Mouse (Mus musculus) neural tube, embryonic 11.5 days (tissue): ENCODE results near the gene Pidd1. TPM values are rescaled to one million over a fixed set of nuclear protein-coding genes. Genes with fewer than 3 reads are reported as not detected.

Source experiments
- ATAC-seq: fragments of 200-750 bp; cut with Nextera tagmentation; 2 replicates; pipeline ENCODE4 v1.8.0; 2017; ENCODE audit warnings: moderate number of reproducible peaks, mild to moderate bottlenecking, moderate TSS enrichment, moderate library complexity; ENCODE audit not compliant: insufficient read depth, low FRiP score, low TSS enrichment
- DNase-seq: peaks from one replicate; pipeline ENCODE4 v3.0.0-alpha.2; 2015; ENCODE audit warnings: low spot score
- H3K27ac ChIP-seq: fragments of 300-500 bp; sonication (generic); 2 replicates; pipeline ENCODE4 v1.5.1; 2014; ENCODE audit warnings: low read depth, mild to moderate bottlenecking, low read length
- H3K27me3 ChIP-seq: fragments of 300-500 bp; sonication (generic); 2 replicates; pipeline ENCODE4 v1.6.1; 2014; ENCODE audit warnings: mild to moderate bottlenecking, low read length, mixed read lengths; ENCODE audit not compliant: control insufficient read depth, insufficient read depth
- H3K36me3 ChIP-seq: fragments of 300-500 bp; sonication (generic); 2 replicates; pipeline ENCODE4 v1.6.1; 2014; ENCODE audit warnings: mild to moderate bottlenecking, low read length, moderate library complexity, mixed read lengths; ENCODE audit not compliant: control insufficient read depth, insufficient read depth
- H3K4me1 ChIP-seq: fragments of 300-500 bp; sonication (generic); 2 replicates; pipeline ENCODE4 v1.6.1; 2014; ENCODE audit warnings: low read length, mixed read lengths; ENCODE audit not compliant: control insufficient read depth, insufficient read depth
- H3K4me2 ChIP-seq: fragments of 300-500 bp; sonication (generic); 2 replicates; pipeline ENCODE4 v1.6.1; 2014; ENCODE audit warnings: low read depth, mild to moderate bottlenecking, moderate library complexity
- H3K4me3 ChIP-seq: fragments of 300-500 bp; sonication (generic); 2 replicates; pipeline ENCODE4 v1.5.1; 2014; ENCODE audit warnings: low read depth, low read length
- H3K9ac ChIP-seq: fragments of 300-500 bp; sonication (generic); 2 replicates; pipeline ENCODE4 v1.6.1; 2014; ENCODE audit warnings: mild to moderate bottlenecking, low read length
- H3K9me3 ChIP-seq: fragments of 300-500 bp; sonication (generic); 2 replicates; pipeline ENCODE4 v1.6.1; 2016; ENCODE audit warnings: low read length; ENCODE audit not compliant: control insufficient read depth
- WGBS: fragments of 180-500 bp; shearing (Covaris S2); extraction: QIAGEN DNeasy Blood & Tissue Kit; methylation state at CpG from one replicate; pipeline ENCODE4 v1.1.7; 2014; 5-methylcytosine and 5-hydroxymethylcytosine counted together
- polyA plus RNA-seq: library from polyadenylated mRNA; unstranded; fragments of >200 nt; fragmentation: Nextera tagmentation; extraction: Ambion mirVana; gene quantifications from 2 replicates; pipeline ENCODE4 v1.2.1, GENCODE M21; 2014

Pidd1 gene
- polyA plus RNA-seq, 1 experiment from 2014 or later, result 9.5 TPM

DNA sequence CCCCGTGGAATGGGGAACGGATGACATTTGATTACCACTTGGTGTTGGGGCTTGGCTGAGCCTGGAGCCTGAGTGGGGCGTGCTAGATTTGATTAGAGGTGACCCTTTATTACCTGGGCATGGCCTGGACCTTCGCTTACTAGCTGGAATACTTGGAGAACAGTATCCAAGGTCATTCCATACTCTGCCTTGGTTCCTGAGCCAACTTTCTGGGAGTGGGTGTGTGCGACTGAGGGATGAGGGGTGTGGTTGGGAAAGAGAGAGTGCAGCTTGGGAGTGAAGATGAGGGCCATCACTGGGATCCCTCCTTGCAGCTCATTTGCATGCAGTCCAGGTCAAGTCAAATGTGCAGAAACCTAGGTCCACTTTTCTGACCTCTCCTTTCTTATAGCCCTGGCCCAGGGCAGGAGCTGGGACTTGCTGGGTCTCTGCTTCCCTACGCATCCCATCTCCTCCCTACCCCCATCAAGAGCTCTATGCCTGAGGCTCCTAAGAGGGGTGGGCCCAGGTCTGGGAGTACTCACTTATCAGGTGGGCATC, 39.4 kb upstream of the Pidd1 start:
- H3K9me3 ChIP-seq, result no peaks in the 10 kb centered on the region
- H3K27ac ChIP-seq, result no peak overlapping the region
- H3K4me2 ChIP-seq, result no peak overlapping the region
- peaks cover 6% of the 10 kb centered on the region for H3K27me3 ChIP-seq
- peaks cover 13% of the 10 kb centered on the region for H3K4me1 ChIP-seq
- ATAC-seq (no peak), DNase-seq (no peak)
- WGBS, result 83% methylated on average over 6 of the region's 6 CpGs
- H3K4me3 ChIP-seq, result no peak overlapping the region; the same call in 1 of the 2 replicates
- no peak overlapping the region for H3K9ac ChIP-seq
- H3K36me3 ChIP-seq, result no peaks in the 10 kb centered on the region

GRCm38 (mm10) chr7:141482531-141483024, 38.8 kb upstream of the Pidd1 start:
- peak overlapping the region; percentile 57 for H3K4me3 ChIP-seq
- H3K4me2 ChIP-seq, result peak overlapping the region; percentile 97
- WGBS, result 5% methylated on average over 11 of the region's 11 CpGs
- H3K27ac ChIP-seq, result no peak overlapping the region
- peaks cover 13% of the 10 kb centered on the region for H3K4me1 ChIP-seq
- H3K9ac ChIP-seq, result peak overlapping the region; percentile 60
- no peaks in the 10 kb centered on the region for H3K9me3 ChIP-seq
- peaks cover 6% of the 10 kb centered on the region for H3K27me3 ChIP-seq
- DNase-seq (no peak), ATAC-seq (no peak)
- no peaks in the 10 kb centered on the region for H3K36me3 ChIP-seq

DNA sequence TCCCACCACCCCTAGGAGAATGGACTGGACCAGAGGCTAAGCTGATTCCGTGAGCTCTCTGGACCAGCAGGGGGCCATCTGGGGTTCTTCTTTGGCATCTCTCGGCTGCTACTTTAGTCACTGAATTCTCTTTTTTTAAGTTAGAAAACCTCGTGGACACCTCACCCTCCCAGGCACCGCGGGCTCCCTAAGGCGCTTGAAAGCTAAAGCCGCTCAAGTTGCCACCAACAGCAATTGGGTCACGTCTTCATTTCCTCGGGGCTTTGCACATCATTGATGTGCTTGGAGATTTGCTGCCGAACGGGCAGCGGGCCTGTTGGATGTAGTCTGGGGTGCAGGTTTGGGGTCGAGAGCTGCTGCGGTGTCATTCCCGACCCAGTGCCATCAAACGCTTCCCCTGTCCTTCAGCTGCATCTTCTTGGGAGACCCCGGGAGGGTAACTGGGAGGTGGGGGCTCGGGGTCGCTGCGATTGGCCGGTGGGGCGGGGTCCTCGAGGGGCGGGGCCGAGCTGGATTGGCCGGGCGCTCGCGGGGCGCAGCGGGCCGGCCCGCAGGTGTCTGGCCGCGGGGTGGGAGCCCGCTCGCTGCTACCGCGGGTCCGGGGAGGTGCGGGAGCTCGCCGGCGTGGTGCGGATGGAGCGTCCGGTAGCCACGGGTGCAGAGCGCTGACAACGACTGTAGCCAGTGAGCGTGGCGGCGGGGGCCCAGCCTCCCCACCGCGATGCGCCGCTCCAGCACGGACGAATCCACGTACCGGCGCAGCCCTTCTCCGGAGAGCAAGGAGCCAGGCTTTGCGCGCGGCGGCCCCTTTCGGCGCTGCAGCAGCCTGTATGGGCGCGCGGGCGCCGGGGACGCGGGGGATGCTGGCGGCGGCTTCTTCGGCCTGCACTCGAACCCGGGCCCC, 37.9 kb upstream of the Pidd1 start:
- DNase-seq (peak; percentile 72), ATAC-seq (peak; percentile 56)
- Histone ChIP-seq H3K4me1 (peaks cover 13% of the 10 kb centered on the region), H3K9ac (peak overlapping the region; percentile 60), H3K27me3 (peaks cover 11% of the 10 kb centered on the region), H3K36me3 (no peaks in the 10 kb centered on the region), H3K4me2 (peak overlapping the region; percentile 97), H3K27ac (no peak overlapping the region; the same call in 1 of the 2 replicates), H3K4me3 (peak overlapping the region; percentile 57), H3K9me3 (no peaks in the 10 kb centered on the region)
- 1% methylated on average over 68 of the region's 81 CpGs for WGBS

- Histone ChIP-seq H3K36me3 (no peaks in the 10 kb centered on the region), H3K4me2 (peak overlapping the region; percentile 97), H3K4me1 (peaks cover 16% of the 10 kb centered on the region), H3K9ac (no peak overlapping the region), H3K27me3 (peaks cover 14% of the 10 kb centered on the region), H3K27ac (no peak overlapping the region), H3K9me3 (no peaks in the 10 kb centered on the region), H3K4me3 (peak overlapping the region; percentile 57; the same call in 1 of the 2 replicates)
- ATAC-seq (peak; percentile 36; the same call in 1 of the 2 replicates), DNase-seq (peak; percentile 72)
- WGBS, result 10% methylated on average over 10 of the region's 10 CpGs
These were observed 37.1 kb upstream of the Pidd1 start for GRCm38 (mm10) chr7:141480842-141481497.

DNA sequence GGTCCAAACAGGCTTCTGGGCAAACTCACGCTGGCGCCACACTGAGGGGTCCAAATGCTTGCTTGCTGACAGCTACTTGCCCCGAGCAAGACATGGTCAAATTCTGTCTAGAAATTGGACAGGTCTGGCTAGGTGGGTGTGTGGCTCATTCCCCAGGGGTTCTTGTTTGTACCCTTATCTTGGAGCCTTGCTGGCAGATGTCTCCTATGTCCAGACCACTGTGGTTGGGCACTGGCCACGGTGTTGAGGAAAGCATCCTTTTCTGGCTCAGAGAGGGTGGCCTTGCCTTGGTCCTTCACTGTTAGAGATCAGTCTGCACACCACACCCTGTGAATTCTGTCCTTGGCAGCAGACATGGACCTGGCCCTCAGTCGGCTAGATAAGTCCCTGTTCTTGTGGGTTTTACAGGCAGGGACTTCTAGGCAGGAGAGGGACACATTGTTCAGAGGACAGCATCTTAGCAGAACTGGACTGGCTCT, 34.5 kb upstream of the Pidd1 start:
- 86% methylated on average over 5 of the region's 5 CpGs for WGBS

DNA sequence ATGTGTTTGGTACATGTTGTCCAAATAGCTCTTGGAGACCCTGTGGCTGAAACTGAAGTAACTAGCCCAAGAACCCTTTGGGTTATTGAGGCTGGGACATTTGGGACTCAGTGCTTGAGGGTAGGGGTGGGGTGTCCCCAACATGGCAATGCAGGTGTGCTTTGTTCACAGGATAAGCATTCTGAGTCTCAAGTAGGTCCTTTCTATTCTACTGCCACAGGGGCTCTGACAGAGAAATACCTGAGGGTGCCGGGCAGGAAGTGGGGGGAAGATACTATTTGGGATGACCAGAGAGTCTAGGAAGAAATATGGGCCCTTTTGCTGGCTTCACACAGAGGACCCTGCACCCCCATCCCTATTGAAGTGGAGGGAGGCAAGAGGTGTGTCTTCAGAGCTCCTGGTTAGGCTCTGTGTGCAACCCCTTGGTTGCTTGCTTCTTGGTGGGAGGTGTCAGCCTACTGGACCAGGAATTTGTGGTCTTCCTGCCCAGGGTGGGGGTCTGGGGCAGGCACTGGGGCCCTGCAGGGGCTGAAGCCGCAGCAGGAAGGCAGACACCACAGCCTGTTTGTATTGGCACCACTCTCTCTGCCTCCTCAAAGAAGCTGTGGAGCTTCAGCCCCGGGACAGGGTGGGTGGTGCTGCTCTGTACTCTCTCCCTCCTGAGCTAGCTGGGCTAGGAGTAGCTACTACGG, 33.9 kb upstream of the Pidd1 start:
- DNase-seq (no peak), ATAC-seq (no peak)
- Histone ChIP-seq H3K4me3 (no peak overlapping the region), H3K27me3 (peaks cover 15% of the 10 kb centered on the region), H3K36me3 (0 out of 2 replicates have a peak, but pooled peaks cover 2% of the 10 kb centered on the region), H3K9ac (no peak overlapping the region), H3K9me3 (no peaks in the 10 kb centered on the region), H3K4me2 (no peak overlapping the region), H3K4me1 (peaks cover 32% of the 10 kb centered on the region), H3K27ac (no peak overlapping the region)
- 64% methylated on average over 4 of the region's 4 CpGs for WGBS

More for the DNA sequence above, 34.5 kb upstream of the Pidd1 start:
- H3K36me3 ChIP-seq, result no peaks in the 10 kb centered on the region
- no peak overlapping the region for H3K4me2 ChIP-seq
- H3K27ac ChIP-seq, result no peak overlapping the region
- ATAC-seq (no peak), DNase-seq (no peak)
- H3K4me3 ChIP-seq, result no peak overlapping the region
- H3K4me1 ChIP-seq, result peaks cover 32% of the 10 kb centered on the region
- peaks cover 15% of the 10 kb centered on the region for H3K27me3 ChIP-seq
- no peak overlapping the region for H3K9ac ChIP-seq
- no peaks in the 10 kb centered on the region for H3K9me3 ChIP-seq

DNA sequence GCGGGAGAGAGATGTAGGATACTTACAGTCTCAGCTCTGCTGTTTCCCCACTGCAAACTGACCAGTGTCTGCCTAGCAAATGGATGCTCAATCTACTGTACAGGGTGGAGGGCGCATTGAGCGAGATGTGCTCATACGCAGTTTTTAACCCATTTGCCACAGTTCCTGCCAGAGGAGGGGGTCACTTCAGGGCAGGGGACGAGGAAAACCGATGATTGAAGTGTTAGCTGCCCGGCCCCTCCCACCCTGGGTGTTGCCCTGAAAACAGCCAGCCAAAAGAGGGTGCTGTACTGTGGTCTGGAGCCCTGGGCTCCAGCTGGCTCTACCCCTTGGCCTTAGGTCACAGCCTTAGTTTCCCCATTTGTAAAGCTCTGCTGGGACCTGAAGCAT, 33.2 kb upstream of the Pidd1 start:
- Histone ChIP-seq H3K9me3 (no peaks in the 10 kb centered on the region), H3K27ac (peak overlapping the region; percentile 50; the same call in 1 of the 2 replicates), H3K4me3 (peak overlapping the region; percentile 82), H3K4me1 (peaks cover 28% of the 10 kb centered on the region), H3K36me3 (peaks cover 5% of the 10 kb centered on the region; the same call in 1 of the 2 replicates), H3K9ac (peak overlapping the region; percentile 11; the same call in 1 of the 2 replicates), H3K27me3 (peaks cover 12% of the 10 kb centered on the region), H3K4me2 (peak overlapping the region; percentile 75)
- WGBS, result 29% methylated on average over 7 of the region's 7 CpGs
- DNase-seq (no peak), ATAC-seq (no peak)
